Mouse (Mus musculus) adrenal gland, postnatal 14 days (tissue): ENCODE results near the gene Wdfy3. TPM values are rescaled to one million over a fixed set of nuclear protein-coding genes. Genes with fewer than 3 reads are reported as not detected.
A peak's percentile ranks its signal among the peaks of the same experiment; 100 is the strongest.
"Not testable (repeated sequence)": the region's sequence is repeated elsewhere in the genome, so short reads cannot be mapped to it uniquely, and the experiment has no call there.

Experiments used
- DNase-seq: peaks from one replicate; pipeline ENCODE4 v3.0.0; 2021; ENCODE audit warnings: mixed read lengths
- long read RNA-seq, 2 experiments: library from polyadenylated mRNA; stranded (forward); transcript quantifications; one replicate each; pipeline ENCODE4 v2.0.0; 2021
- total RNA-seq: library from RNA; stranded (reverse); gene quantifications from 2 replicates; pipeline ENCODE4 v1.2.3, GENCODE M21; 2021

Gene Wdfy3
- total RNA-seq = 46.0 and 46.5 TPM in 2 replicates
- long read RNA-seq, experiment 1, partial matches to known transcripts = 3 of 5 reads
- long read RNA-seq, experiment 1, other reads (novel, unspliced or antisense) = 2 of 5 reads
- long read RNA-seq, experiment 2, partial matches to known transcripts = 3 of 5 reads
- long read RNA-seq, experiment 2, other reads (novel, unspliced or antisense) = 2 of 5 reads

DNA sequence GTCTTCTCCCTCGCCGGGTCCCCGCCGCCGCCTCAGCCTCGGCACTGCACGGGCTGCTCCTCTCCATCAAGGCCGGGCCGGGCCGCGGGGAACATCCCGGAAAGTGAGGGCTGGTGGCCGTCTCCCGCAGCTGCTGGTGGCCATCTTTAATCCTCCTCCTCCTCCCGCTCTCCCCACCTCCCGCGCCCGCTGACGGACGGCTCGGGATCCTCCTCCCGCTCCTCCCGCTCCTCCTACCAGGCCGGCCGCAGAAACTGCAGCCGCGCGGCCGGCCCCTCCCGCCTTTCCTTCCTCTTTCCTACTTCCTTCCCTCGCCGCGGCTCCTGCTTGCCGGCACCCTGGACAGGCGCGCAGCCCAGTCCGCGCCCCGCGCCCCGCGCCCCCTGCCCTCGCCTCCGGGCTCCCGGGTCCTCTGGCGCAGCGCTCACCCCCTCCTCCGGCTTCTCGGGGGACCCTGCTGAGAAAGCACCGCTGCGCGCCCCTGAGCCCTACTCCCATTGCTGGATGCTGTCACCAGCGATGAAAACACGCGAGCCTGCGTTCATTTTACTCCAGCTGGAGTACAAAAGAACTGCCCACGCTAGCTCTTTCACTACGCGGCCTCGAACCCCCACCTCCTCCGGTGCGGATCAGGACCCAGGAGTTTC lies at the start of gene Wdfy3:
Gene Wdfy3 (minus strand): TSS at position 155 of the 647 bp plus-strand sequence.
- peak; percentile 96 for DNase-seq

DNA sequence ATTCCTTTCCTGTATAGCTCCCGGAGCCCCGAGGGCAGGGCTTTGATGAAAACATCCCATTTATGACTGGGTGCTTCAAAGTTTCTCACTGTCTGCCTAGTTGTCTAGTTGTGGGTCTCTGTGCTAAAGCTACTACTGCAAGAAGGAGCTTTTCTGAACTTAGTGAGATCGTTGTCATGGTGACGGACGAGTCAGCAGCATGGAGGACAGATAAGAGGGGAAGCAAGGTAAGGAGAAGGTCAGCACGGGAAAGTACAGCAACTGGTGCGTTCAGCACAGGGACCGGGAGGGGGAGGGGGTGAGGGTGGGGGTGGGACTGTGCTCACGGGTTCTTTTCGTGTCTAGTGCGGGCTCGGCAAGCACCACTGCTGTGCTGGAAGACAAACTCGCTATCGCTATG lies 43.3 kb upstream of the Wdfy3 start:
- DNase-seq = peak; percentile 48

DNA sequence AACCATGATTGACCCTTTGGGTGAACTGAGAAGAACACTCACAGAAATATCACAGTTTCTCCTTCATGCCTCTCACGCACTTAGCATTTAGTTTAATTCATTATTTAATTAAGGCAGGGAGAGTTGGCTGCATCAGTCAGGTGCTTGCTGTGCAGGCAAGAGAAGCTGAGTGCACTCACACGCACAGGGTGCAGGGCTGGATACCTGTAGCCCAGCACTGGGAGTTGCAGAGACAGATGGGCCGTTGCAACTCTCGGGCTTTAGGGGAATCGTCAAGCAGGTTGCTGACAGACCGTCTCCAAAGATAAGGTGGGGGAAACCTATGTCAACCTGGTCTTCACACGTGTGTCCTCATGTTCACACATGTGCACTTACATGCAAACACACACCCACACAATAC lies 42.3 kb upstream of the Wdfy3 start:
- DNase-seq = no peak

DNA sequence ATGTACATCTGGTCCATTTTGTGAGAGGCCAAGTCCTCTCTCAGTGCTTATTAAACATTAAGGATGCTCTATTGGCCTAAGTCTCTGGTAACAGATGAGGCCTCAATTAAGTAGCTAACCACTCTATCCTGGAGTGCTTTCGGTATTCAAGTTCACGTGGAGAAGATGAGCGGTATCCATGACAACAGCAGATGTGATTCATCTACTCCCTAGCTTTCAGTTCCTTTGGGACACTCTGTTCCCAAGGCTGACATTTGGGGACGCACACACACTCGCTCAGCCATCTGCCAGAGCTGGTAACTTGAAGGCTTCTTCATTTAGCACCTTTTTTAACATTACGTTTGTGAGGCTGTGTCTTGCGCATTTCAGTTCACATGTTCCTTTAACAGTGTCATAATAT lies 40.3 kb upstream of the Wdfy3 start:
- peak; percentile 21 for DNase-seq

DNA sequence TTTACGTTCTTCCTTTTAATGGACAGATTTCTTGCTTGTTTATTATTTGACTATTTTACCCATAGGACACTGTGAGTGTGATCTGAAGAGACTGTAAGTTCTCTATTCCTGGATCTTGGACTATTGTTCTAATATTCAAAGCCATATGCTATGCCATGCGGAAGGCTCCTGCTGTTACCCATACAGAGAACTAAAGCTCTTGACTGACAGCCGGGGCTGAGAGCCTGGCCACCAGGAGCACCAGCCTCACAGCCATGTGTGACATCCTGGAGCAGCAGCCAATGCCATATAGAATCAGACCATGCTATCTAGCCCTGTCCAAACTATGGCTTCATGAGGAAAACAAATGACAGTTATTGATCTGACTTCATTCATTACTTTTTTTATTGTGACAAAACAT lies 36.2 kb upstream of the Wdfy3 start:
- no peak for DNase-seq

DNA sequence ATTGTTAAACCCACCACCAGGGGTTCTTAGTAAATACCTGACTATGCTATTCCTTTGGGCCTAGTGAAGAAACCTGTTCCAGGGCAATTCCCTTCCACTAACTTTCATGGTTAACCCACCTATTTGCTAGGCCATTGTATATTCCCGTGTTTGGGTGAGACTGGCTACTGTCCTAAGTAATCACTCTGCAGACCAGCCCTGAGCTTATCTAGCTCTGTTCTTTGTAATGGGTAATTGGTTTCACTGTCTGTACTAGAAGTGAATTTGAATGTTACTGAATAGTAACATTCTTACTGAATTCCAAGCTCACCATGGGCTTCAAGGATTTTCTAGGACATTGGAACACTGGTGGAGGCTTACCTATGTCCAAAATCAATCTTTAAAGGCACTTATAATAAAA lies 32.1 kb upstream of the Wdfy3 start:
- not testable (repeated sequence) for DNase-seq

DNA sequence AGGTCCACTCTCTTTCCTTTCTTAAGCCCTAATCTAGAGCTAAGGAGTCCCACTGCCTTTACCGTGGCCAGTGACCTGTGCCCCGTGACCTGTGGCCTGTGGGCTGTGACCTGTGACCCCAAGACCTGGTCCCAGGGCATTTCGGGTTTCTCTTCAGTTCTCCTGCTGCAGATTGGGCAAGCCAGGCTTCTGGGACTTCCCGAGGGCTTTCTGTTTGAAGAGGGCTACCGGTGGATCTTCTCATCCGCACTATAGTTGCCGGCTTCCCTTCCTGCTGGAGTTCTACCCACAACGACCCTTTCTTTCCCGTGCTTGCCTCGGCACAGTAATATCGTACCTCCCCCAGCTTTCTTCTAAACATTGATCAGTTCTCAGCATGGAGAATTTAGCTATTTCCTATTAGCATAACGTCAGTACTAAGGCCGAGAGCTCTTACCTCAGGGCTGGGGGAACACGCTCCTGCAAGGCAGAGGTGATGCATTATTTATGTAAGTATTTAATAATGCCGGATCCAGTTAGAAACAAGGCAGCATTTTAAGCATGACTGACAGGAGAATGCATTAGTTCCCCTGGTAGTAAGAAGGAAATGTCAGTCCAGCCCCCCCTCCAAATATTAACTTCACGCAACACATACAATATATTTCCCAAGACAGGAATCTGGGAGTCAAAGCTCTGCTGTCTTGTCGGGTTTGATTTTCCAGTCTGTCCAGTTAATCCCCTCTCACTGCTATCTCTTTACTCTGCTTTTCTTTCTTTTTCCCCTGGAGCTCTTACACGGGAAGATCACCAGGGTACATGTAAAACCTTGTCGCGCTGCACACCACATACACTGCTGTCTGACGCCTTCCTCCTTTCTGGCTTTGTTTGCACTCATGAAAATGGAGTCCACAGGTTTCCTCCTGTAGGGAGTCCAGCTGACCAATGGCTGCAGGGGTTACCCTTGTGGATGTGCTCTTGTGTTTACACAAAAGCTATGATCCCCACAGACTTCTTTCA lies 30.8 kb upstream of the Wdfy3 start:
- DNase-seq = no peak

DNA sequence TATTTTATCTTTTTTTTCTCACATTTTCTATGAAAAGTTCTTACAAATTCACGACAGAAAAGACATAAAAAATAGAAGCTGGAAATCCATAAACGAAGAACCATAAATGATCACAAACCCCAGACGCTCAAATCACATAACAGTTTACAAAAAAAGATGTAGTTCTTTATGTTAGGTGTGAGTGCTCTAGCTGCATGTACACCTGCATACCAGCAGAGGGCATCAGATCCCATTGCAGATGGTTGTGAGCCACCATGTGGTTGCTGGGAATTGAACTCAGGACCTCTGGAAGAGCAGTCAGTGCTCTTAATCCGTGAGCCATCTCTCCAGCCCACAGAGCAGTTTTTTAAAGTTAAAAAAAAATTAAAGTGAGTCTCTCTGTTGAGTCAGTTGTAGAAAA lies 25.9 kb upstream of the Wdfy3 start:
- no peak for DNase-seq

DNA sequence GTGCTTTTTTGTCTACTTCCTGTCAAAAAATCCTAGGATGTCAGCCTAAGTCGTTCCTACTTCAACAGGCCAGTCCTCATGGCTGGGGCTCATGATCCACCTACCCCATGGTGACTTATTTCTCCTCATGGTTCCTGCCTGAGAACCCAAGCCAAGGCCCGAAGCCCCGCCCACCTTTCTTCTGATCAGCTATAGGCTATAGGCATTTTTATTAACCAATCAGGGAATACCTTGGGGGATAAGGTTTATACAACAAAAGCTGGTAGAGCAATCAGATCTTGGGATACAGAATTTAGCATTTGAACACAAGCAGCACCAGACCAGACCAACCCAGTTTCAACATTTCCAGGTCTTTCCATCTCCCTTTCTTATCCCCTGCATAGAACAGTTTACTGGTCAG lies 21.0 kb upstream of the Wdfy3 start:
- no peak for DNase-seq

DNA sequence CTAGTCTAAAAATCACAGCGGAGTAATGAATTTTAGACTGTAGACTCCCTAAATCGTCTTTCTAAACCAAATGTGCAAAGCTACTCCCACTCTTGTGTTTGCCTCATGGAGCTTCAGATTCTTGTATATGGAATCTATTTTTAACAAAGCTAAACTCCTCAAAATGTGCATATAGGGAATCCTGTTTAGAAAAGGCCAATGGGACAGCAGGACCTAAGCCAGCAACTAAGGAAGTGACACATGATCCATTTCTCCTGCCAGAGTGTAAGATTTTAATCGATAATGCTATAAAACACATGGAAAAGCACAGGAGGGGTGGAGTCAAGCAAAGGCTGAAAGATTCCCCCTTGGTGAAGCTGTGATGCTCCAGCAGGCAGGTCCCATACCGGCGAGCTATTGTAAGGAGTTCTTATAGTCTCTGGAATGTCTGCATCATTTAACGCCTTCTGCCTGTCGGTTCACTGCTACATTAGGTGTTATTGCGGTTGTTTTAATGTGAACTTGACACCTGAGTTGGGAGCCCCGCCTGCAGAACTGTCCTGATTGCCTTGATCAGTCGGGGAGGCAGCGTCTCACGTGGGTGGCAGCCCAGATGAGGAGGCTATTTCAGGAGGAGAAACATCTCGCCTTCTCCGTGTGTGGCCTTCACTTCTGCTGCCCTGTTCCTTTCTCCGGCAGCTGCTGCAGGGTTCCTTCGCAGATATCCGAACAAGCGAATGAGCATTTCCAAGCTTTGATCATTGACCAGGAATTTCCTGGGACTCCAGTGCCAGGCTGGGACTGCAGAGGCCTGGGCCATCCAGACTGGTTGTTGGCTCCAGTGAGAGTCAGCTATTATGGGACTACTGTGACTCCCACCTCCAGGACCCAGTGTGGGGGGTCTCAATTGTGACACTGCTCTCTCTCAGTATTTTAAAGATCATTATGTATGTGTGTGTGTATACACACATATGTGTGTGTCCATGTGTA lies 15.3 kb upstream of the Wdfy3 start:
- DNase-seq = no peak

DNA sequence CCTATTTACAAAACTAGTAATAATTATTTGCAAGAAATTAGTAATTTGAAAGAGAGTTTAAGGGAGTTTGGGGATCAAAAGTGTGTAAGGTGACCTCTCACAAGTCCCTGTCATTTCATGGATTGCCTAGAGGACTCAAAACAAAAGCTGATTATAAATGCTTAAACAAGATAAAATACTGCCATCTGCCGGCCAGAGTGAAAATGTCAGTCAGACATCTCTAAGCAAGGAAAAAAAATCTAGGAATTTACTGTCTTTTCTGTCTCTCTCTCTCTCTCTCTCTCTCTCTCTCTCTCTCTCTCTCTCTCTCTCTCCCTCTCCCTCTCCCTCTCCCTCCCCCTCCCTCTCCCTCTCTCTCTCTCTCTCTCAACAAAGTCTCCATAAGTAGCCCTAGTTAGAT lies 4.4 kb upstream of the Wdfy3 start:
- peak; percentile 76 for DNase-seq

DNA sequence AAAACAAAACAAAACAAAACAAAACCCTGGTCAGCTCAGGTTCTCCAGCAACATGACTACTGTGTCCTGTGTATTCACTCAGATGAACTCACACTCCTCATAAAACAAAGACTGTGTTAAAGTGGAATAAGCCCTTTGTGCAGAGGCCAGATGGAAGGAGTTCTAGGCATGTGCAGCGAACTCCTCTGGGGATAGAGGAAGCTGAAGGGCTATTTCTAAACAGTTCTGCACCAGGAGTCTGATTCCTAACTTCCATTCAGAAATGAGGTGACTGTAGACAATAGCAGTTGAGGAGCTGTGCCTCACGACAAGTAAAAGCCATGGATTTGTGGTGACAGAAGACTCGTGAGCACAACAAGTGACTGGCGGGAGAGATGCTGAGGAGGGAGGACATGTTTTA lies 2.3 kb upstream of the Wdfy3 start:
- no peak for DNase-seq

DNA sequence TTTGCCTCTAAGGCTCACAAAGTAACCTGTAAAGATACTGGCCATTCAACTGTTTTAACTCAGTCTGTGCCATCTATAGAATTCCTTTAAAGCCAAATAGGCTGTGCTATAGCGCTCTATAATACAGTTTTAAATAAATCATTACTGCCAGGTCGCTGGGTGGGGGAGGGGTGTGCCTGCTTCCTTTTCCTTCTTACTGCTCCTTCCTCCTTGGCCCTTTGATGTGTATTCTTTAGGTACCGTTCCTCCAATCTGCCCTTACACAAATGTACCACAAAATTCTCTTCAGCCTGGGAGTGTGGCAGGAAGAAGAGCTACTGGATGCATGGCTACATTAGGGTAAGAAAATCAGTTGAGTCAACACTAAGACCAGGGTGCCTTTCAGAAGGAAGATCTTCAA lies 1.5 kb upstream of the Wdfy3 start:
- no peak for DNase-seq

DNA sequence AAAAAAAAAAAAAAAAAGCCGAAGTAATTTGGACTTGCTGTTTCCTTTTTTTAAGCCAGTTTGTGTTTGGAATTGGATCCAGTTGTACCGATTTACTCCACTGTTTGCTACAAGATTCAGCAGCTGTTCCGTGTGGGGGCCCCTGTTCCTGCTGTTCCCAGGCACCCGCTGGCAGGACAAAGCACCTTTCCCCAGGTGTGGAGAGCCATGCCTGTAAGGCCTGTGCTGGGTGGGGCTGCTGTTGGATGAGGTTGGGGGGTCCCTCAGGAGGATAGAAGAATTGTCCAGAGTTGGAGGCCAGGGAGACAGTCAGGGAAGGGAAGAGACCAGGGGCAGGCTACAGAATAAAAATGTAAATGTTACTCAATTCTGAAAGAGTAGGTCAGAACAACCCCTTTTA lies 1.1 kb upstream of the Wdfy3 start:
- DNase-seq = no peak

DNA sequence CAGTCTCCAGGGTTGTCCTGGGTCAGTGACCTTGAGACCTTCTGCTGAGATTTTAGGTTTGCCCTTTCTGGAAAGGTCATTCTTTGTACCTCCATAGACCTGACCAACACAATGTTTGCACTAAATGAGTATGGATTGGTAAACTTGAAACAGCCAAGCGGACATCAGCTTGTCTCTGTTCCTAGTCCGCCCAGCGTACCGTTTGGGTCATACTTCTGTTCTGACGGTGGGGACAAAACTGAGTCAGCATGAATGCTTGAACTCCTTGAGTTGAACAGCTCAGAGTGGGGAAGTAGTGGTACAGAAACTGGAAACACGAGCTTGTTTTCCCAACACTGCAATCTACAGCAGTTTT lies 670 bp upstream of the Wdfy3 start:
- DNase-seq = peak; percentile 34

DNA sequence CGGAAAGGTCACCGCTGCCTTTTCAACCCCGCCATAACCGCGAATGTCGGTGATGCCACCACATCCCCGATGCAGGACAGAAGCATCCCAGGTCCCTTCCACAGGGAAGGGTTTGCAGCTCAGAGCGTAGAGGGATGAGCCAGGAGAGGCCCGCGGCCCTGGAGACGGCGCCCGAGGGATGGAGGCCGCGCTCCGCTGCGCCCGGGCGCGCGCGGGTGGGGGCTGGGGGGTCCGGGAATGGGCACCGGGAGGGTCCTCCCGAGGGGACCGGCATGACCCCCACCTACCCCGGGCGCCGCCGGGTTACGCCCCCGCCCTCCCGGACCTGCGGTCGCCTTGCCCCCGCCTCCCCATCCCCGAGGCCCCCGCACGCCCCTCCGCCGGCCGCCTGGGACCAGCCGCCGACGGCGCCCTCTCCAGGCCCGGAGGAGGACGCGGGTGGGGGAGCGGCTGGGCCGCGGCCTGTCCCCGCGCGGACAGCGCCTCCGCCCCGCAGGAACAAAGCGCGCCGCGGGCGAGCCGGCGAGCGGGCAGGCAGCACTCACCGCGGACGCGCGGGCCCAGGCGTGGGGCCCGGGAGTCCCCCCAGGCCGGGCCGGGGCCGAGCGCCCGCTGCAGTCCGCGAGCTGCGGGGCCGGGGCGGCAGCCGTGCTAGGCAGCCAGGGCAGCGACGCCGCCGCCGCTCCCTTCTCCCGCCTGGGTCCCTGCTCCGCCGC lies 512 bp downstream of the Wdfy3 start:
- DNase-seq = peak; percentile 84

DNA sequence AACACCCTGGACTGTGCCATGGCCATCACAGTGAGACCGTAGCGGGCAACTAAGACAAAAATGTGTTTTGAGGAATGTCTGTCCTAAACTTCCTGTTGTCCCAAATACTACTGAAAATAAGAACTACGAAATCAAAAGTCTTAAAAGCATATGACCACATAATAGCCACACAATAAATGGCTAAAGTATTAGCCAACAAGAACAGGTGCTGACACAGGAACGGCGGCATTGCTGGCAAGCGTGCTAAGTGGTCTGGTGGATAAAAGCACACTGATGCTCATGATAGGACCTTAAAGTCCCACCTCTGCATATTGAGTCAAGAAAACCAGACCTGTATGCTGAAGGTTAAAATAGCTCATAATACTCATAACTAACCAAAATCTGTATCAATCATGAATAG lies 3.3 kb downstream of the Wdfy3 start:
- no peak for DNase-seq

DNA sequence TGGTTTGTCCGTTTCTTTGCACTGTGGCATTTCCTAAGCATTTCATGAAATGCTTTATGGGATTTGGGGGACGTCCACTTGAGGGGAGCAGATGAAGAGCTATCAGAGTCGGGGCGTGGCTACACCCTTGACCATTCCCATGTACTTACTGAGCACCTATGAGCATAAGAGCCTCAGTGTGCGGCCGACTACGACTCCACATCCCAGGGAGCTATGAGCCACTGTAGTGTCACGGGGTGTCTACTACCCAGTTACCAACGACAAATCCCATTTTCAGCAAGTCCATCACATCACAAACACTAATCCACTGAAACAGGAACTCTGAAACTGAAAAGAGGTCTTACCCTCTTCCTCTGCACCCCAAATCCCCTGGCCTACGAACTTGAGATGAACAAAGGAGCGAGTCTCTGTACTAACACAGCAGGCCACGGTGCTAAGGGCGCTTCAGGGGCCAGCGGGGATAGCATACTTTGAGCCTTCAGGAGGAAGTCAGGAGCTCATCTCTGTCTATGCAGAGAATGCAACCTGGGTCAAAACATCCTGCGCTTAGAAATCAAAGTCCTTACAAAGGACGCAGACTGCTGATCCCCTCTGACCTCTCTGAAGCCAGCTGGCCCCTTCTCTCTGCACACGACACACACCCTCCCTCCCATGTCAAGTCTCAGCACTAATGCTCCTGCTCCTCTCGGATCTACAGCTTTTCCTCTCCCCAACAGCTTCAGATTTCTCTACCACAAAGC lies 6.5 kb downstream of the Wdfy3 start:
- DNase-seq = no peak

DNA sequence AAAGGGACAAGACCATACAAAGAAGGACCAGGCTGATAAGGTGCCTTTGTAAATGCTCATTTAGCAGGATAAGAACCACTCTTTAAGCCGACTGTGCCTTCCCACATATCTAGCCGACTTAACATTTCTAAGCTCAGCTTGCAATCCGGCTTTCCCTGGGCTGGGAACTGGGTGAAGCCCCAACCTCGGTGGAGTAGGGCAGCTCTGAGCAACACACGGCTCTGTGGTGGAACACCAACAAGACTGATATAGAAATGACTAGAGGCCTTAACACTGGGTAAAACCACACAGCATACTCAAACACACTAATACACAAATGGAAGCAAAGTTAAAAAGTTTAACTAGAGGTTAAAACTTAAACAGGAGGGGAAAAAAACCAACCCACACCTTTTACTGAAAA lies 7.9 kb downstream of the Wdfy3 start:
- no peak for DNase-seq

DNA sequence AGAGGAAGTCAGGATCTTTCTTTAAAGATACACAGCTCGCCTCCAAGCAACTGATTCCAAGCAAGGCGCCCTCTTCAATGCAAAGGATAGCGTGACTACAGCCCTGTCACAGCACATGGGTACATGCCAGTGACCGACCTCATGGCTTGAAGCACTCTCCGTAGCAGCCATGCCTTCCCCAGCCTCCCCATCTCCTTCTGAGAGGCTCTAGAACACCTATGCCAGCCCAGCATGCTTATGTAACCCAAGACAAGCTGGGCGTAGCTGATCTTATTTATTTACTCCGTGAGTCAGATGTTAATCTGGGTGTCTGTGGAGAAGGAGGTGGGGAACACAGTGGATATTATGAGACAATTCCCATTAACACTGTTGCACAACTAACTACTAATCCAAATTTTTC lies 13.8 kb downstream of the Wdfy3 start:
- DNase-seq = no peak

DNA sequence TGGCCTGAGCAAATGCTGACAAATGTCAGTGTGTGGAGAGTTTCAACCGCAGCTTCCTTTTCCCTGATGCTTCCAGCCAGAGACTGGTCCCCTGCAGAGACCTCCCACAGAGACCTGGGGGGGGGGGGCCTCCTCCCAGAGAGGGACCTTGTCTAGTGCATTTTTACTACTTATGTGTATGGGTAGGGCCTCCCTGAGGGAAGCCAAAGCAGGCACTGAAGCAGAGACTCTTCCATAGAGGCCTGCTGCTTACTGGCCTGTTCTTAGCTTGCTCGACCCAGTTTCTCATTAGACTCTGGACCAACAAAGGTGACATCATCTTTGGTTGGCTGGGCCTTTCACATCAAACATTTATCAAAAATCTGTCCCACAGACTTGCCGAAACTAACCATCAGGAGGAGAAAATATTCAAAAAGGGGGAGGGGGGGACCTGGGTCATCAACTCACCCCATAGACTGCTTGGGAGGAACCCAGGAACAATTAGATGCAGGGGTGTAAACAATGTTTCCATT lies 14.5 kb downstream of the Wdfy3 start:
- DNase-seq = no peak
